ENCODE assay signal across 12 mouse cellular contexts in genomic region chr8:121088871-121089630, GRCm38 (mm10). TPM values are rescaled to one million over a fixed set of nuclear protein-coding genes. Genes with fewer than 3 reads are reported as not detected.
A peak's percentile ranks its signal among the peaks of the same experiment; 100 is the strongest.
DNase-seq lines count a peak whose midpoint lies in the region; ATAC-seq and TF ChIP-seq lines count a peak whose summit lies in the region.
"Had no signal": no experiment of that assay in that cellular context is flagged by ENCODE, and none has a peak within 500 bp of the region (broad histone marks: within the 10 kb centered on the region; RNA-seq: fewer than 3 reads in every experiment).

No protein-coding gene starts in this region.

- peak; percentile 53 for DNase-seq in hindbrain, embryonic 10.5 days (ENCODE audit: low spot score)
- DNase-seq in hindbrain, embryonic 14.5 days (ENCODE audit: low spot score), result no peak
- DNase-seq in embryonic facial prominence, embryonic 10.5 days (ENCODE audit: low spot score), result peak; percentile 63
- DNase-seq in neural tube, embryonic 11.5 days (ENCODE audit: low spot score), result peak; percentile 47
- DNase-seq in thymus, postnatal 0 days (ENCODE audit: low spot score), result no peak
- no peak for DNase-seq in left cerebral cortex, adult 11 months (ENCODE audit: low spot score)
- DNase-seq in right cerebral cortex, postnatal 25 days, result no peak
- DNase-seq: cerebellum, adult 9-11 months; heart, postnatal 10 days; kidney, postnatal 36 days had no signal

- no peak overlapping the region for H3K4me2 ChIP-seq in hindbrain, embryonic 14.5 days (replicated peaks)
- H3K4me2 ChIP-seq in intestine, postnatal 0 days (replicated peaks; ENCODE audit: low read depth), result peak overlapping the region; percentile 84
- H3K4me2 ChIP-seq in neural tube, embryonic 11.5 days (ENCODE audit: low read depth), result no peak overlapping the region

- TF ChIP-seq CTCF in intestine, postnatal 0 days (IDR thresholded peaks at IDR 0.05; ENCODE audit: low read depth), result no peak

- 1% methylated on average over 40 of the region's 40 CpGs for WGBS in hindbrain, embryonic 10.5 days
- under 1% methylated on average over 40 of the region's 40 CpGs for WGBS in hindbrain, embryonic 14.5 days
- 1% methylated on average over 40 of the region's 40 CpGs for WGBS in embryonic facial prominence, embryonic 10.5 days
- WGBS in intestine, postnatal 0 days, result 7% methylated on average over 40 of the region's 40 CpGs
- WGBS in neural tube, embryonic 11.5 days, result under 1% methylated on average over 39 of the region's 40 CpGs

- peaks cover 38% of the 10 kb centered on the region for H3K4me1 ChIP-seq in hindbrain, embryonic 10.5 days (replicated peaks)
- H3K4me1 ChIP-seq in hindbrain, embryonic 14.5 days (replicated peaks; ENCODE audit: control insufficient read depth, insufficient read depth, low read length), result peaks cover 7% of the 10 kb centered on the region; the same call in 1 of the 2 replicates
- peaks cover 52% of the 10 kb centered on the region for H3K4me1 ChIP-seq in embryonic facial prominence, embryonic 10.5 days
- no peaks in the 10 kb centered on the region for H3K4me1 ChIP-seq in intestine, postnatal 0 days (replicated peaks; ENCODE audit: control insufficient read depth, insufficient read depth, low read length)
- H3K4me1 ChIP-seq in neural tube, embryonic 11.5 days (ENCODE audit: control insufficient read depth, insufficient read depth, low read length), result peaks cover 8% of the 10 kb centered on the region

- H3K27me3 ChIP-seq in hindbrain, embryonic 10.5 days (ENCODE audit: insufficient read depth, poor library complexity, severe bottlenecking), result peaks cover 100% of the 10 kb centered on the region
- peaks cover 99% of the 10 kb centered on the region for H3K27me3 ChIP-seq in hindbrain, embryonic 14.5 days (ENCODE audit: control insufficient read depth, insufficient read depth, low read length)
- peaks cover 100% of the 10 kb centered on the region for H3K27me3 ChIP-seq in embryonic facial prominence, embryonic 10.5 days (replicated peaks; ENCODE audit: low read depth, poor library complexity, severe bottlenecking)
- peaks cover 72% of the 10 kb centered on the region for H3K27me3 ChIP-seq in intestine, postnatal 0 days (replicated peaks; ENCODE audit: control insufficient read depth, insufficient read depth, low read length)
- H3K27me3 ChIP-seq in neural tube, embryonic 11.5 days (ENCODE audit: control insufficient read depth, insufficient read depth, low read length), result peaks cover 91% of the 10 kb centered on the region

- no peaks in the 10 kb centered on the region for H3K9me3 ChIP-seq in hindbrain, embryonic 10.5 days
- no peaks in the 10 kb centered on the region for H3K9me3 ChIP-seq in hindbrain, embryonic 14.5 days (ENCODE audit: control insufficient read depth, low read length)
- no peaks in the 10 kb centered on the region for H3K9me3 ChIP-seq in embryonic facial prominence, embryonic 10.5 days
- H3K9me3 ChIP-seq in intestine, postnatal 0 days (ENCODE audit: control insufficient read depth), result no peaks in the 10 kb centered on the region
- no peaks in the 10 kb centered on the region for H3K9me3 ChIP-seq in neural tube, embryonic 11.5 days (ENCODE audit: control insufficient read depth, low read length)

- no peak overlapping the region for H3K27ac ChIP-seq in hindbrain, embryonic 10.5 days
- no peak overlapping the region for H3K27ac ChIP-seq in hindbrain, embryonic 14.5 days
- peak overlapping the region; percentile 14; the same call in 1 of the 2 replicates for H3K27ac ChIP-seq in embryonic facial prominence, embryonic 10.5 days (replicated peaks)
- H3K27ac ChIP-seq in intestine, postnatal 0 days (ENCODE audit: low read depth, low read length), result peak overlapping the region; percentile 57
- no peak overlapping the region for H3K27ac ChIP-seq in neural tube, embryonic 11.5 days (ENCODE audit: low read depth, low read length)

- H3K36me3 ChIP-seq in hindbrain, embryonic 10.5 days, result no peaks in the 10 kb centered on the region
- no peaks in the 10 kb centered on the region for H3K36me3 ChIP-seq in hindbrain, embryonic 14.5 days (replicated peaks; ENCODE audit: control insufficient read depth, insufficient read depth)
- H3K36me3 ChIP-seq in embryonic facial prominence, embryonic 10.5 days (replicated peaks), result 0 out of 2 replicates have a peak, but pooled peaks cover 3% of the 10 kb centered on the region
- peaks cover 3% of the 10 kb centered on the region; the same call in 1 of the 2 replicates for H3K36me3 ChIP-seq in intestine, postnatal 0 days (ENCODE audit: control insufficient read depth, insufficient read depth)
- no peaks in the 10 kb centered on the region for H3K36me3 ChIP-seq in neural tube, embryonic 11.5 days (ENCODE audit: control insufficient read depth, insufficient read depth, low read length)

- no peak overlapping the region for H3K9ac ChIP-seq in hindbrain, embryonic 14.5 days
- H3K9ac ChIP-seq in intestine, postnatal 0 days (ENCODE audit: low read depth, low read length), result peak overlapping the region; percentile 75
- H3K9ac ChIP-seq in neural tube, embryonic 11.5 days (ENCODE audit: low read length), result no peak overlapping the region

- peak overlapping the region; percentile 1; the same call in 1 of the 2 replicates for H3K4me3 ChIP-seq in hindbrain, embryonic 10.5 days
- H3K4me3 ChIP-seq in hindbrain, embryonic 14.5 days (replicated peaks; ENCODE audit: low read length), result no peak overlapping the region
- peak overlapping the region; percentile 70 for H3K4me3 ChIP-seq in embryonic facial prominence, embryonic 10.5 days
- H3K4me3 ChIP-seq in intestine, postnatal 0 days (ENCODE audit: low read depth, low read length), result peak overlapping the region; percentile 65
- no peak overlapping the region for H3K4me3 ChIP-seq in neural tube, embryonic 11.5 days (ENCODE audit: low read depth, low read length)

- no peak for ATAC-seq in hindbrain, embryonic 14.5 days (ENCODE audit: low FRiP score)
- no peak for ATAC-seq in intestine, postnatal 0 days
- no peak for ATAC-seq in neural tube, embryonic 11.5 days (ENCODE audit: insufficient read depth, low FRiP score, low TSS enrichment)
- ATAC-seq: midbrain, embryonic 16.5 days had no signal

RNA-seq across cellular contexts. Expression of gene Foxf1, which starts 4.9 kb away (rescaled TPM):
- polyA plus RNA-seq in hindbrain, embryonic 10.5 days (2016; fragmentation: Nextera tagmentation; extraction: Ambion mirVana), result 3.9 and 4.9 TPM in 2 replicates
- polyA plus RNA-seq in hindbrain, embryonic 14.5 days (2014; fragmentation: Nextera tagmentation; extraction: Ambion mirVana), result 1.1 and 1.7 TPM in 2 replicates
- polyA plus RNA-seq in embryonic facial prominence, embryonic 10.5 days (2016; fragmentation: Nextera tagmentation; extraction: Ambion mirVana), result 28.8 and 30.1 TPM in 2 replicates
- polyA plus RNA-seq in intestine, postnatal 0 days (2015; fragmentation: Nextera tagmentation; extraction: Ambion mirVana), result 49.8 and 50.1 TPM in 2 replicates
- 2.6 and 6.1 TPM in 2 replicates for polyA plus RNA-seq in neural tube, embryonic 11.5 days (2014; fragmentation: Nextera tagmentation; extraction: Ambion mirVana)
- polyA plus RNA-seq in thymus, postnatal 0 days (2015; fragmentation: Nextera tagmentation; extraction: Ambion mirVana), result 0.12 and 0.16 TPM in 2 replicates

RNA-seq across cellular contexts. Expression of gene Mthfsd, which starts 19.1 kb away (rescaled TPM):
- 60.5 and 68.2 TPM in 2 replicates for polyA plus RNA-seq in hindbrain, embryonic 10.5 days (2016; fragmentation: Nextera tagmentation; extraction: Ambion mirVana)
- 34.6 and 45.6 TPM in 2 replicates for polyA plus RNA-seq in hindbrain, embryonic 14.5 days (2014; fragmentation: Nextera tagmentation; extraction: Ambion mirVana)
- polyA plus RNA-seq in embryonic facial prominence, embryonic 10.5 days (2016; fragmentation: Nextera tagmentation; extraction: Ambion mirVana), result 68.2 and 72.3 TPM in 2 replicates
- polyA plus RNA-seq in intestine, postnatal 0 days (2015; fragmentation: Nextera tagmentation; extraction: Ambion mirVana), result 24.9 and 25.1 TPM in 2 replicates
- 56.9 and 63.7 TPM in 2 replicates for polyA plus RNA-seq in neural tube, embryonic 11.5 days (2014; fragmentation: Nextera tagmentation; extraction: Ambion mirVana)
- polyA plus RNA-seq in thymus, postnatal 0 days (2015; fragmentation: Nextera tagmentation; extraction: Ambion mirVana), result 36.4 and 37.1 TPM in 2 replicates

RNA-seq across cellular contexts. Expression of gene Foxc2, which starts 26.9 kb away (rescaled TPM):
- 7.0 and 13.7 TPM in 2 replicates for polyA plus RNA-seq in hindbrain, embryonic 10.5 days (2016; fragmentation: Nextera tagmentation; extraction: Ambion mirVana)
- polyA plus RNA-seq in hindbrain, embryonic 14.5 days (2014; fragmentation: Nextera tagmentation; extraction: Ambion mirVana), result 2.9 and 3.1 TPM in 2 replicates
- 11.7 and 15.2 TPM in 2 replicates for polyA plus RNA-seq in embryonic facial prominence, embryonic 10.5 days (2016; fragmentation: Nextera tagmentation; extraction: Ambion mirVana)
- 0.48 and 0.60 TPM in 2 replicates for polyA plus RNA-seq in intestine, postnatal 0 days (2015; fragmentation: Nextera tagmentation; extraction: Ambion mirVana)
- 15.4 and 15.5 TPM in 2 replicates for polyA plus RNA-seq in neural tube, embryonic 11.5 days (2014; fragmentation: Nextera tagmentation; extraction: Ambion mirVana)
- polyA plus RNA-seq in thymus, postnatal 0 days (2015; fragmentation: Nextera tagmentation; extraction: Ambion mirVana), result 0.31 and 0.39 TPM in 2 replicates

RNA-seq across cellular contexts. Expression of gene Foxl1, which starts 38.7 kb away (rescaled TPM):
- 1.6 and 3.5 TPM in 2 replicates for polyA plus RNA-seq in hindbrain, embryonic 10.5 days (2016; fragmentation: Nextera tagmentation; extraction: Ambion mirVana)
- 0.12 and 0.25 TPM in 2 replicates for polyA plus RNA-seq in hindbrain, embryonic 14.5 days (2014; fragmentation: Nextera tagmentation; extraction: Ambion mirVana)
- 2.8 and 4.6 TPM in 2 replicates for polyA plus RNA-seq in embryonic facial prominence, embryonic 10.5 days (2016; fragmentation: Nextera tagmentation; extraction: Ambion mirVana)
- 2.6 and 2.8 TPM in 2 replicates for polyA plus RNA-seq in intestine, postnatal 0 days (2015; fragmentation: Nextera tagmentation; extraction: Ambion mirVana)
- polyA plus RNA-seq in neural tube, embryonic 11.5 days (2014; fragmentation: Nextera tagmentation; extraction: Ambion mirVana), result 1.1 and 1.3 TPM in 2 replicates
- 0.10 and 0.12 TPM in 2 replicates for polyA plus RNA-seq in thymus, postnatal 0 days (2015; fragmentation: Nextera tagmentation; extraction: Ambion mirVana)

Comparison
In these comparisons a context has a peak if more than half of its experiments do, and no peak if none do; other contexts are left out.
1. DNase-seq: peak in hindbrain, embryonic 10.5 days (single experiment), embryonic facial prominence, embryonic 10.5 days (single experiment) and neural tube, embryonic 11.5 days (single experiment); none in hindbrain, embryonic 14.5 days (single experiment), thymus, postnatal 0 days (single experiment), left cerebral cortex, adult 11 months (single experiment) and right cerebral cortex, postnatal 25 days (single experiment).
2. H3K4me3 ChIP-seq: peak in hindbrain, embryonic 10.5 days (single experiment), embryonic facial prominence, embryonic 10.5 days (single experiment) and intestine, postnatal 0 days (single experiment); none in hindbrain, embryonic 14.5 days (single experiment) and neural tube, embryonic 11.5 days (single experiment).
3. H3K27ac ChIP-seq: peak in embryonic facial prominence, embryonic 10.5 days (single experiment) and intestine, postnatal 0 days (single experiment); none in hindbrain, embryonic 10.5 days (single experiment), hindbrain, embryonic 14.5 days (single experiment) and neural tube, embryonic 11.5 days (single experiment).